Mouse (Mus musculus) heart, postnatal 4 days (tissue): Measurements from ENCODE around the gene Larp7. TPM values are rescaled to one million over a fixed set of nuclear protein-coding genes. Genes with fewer than 3 reads are reported as not detected.
A peak's percentile ranks its signal among the peaks of the same experiment; 100 is the strongest.

ENCODE experiments used
- DNase-seq: peaks from one replicate; pipeline ENCODE4 v3.0.0; 2021
- total RNA-seq, 2 experiments: library from RNA; stranded (reverse); gene quantifications; 2 replicates each; pipeline ENCODE4 v1.2.3; 2021

Larp7 gene
- 10 to 100 TPM; 45.7 to 47.6 TPM for total RNA-seq

- DNase-seq: peak; percentile 99
Measured at GRCm38 (mm10) chr3:127552973-127553719, at the start of gene Larp7, which contains the start of gene Zgrf1. Gene Larp7, minus strand, starts transcription at chr3:127553349. Gene Zgrf1, plus strand, starts transcription at chr3:127553489.

DNA sequence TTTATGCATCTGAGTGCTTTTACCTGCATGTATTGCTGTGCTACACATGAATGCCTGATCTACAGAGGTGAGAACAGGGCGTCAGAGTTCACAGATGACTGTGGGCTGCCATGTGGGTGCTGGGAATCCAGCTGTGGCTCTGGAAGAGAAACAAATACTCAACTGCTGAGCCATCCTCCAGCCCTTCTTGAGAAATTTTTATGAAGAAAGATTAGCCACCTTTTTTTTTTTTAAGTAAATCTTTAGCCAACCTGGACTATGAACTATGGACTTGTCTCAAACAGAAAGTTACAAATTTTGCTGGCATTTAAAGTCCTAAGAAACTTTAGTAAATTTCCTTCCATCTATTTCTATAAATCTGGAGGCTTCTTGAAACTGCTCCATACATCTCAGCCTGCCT is 44.0 kb upstream of the Larp7 start:
- DNase-seq: no peak

GRCm38 (mm10) chr3:127572557-127572956 is 19.4 kb upstream of the Larp7 start:
- DNase-seq: peak; percentile 57

GRCm38 (mm10) chr3:127565129-127565528 is 12.0 kb upstream of the Larp7 start:
- DNase-seq: no peak

DNA sequence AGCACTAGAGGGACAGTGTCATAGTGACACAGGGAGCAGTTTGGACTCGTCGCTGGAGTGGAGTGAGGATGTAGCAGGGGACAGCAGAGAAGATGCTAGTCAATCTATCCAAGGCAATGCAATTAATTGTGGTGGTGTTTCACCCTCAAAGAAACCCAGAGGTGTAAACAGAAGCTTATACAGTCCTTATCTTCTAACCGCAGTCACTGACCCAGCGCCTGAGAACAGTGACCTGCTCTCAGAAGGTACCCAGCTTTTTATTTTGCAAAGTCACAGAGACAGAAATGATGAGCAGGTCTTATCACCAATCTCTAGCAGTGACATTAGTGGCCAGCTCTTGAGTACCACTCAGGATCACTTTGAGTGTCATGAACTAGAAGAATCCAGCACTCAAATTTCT is 9.8 kb upstream of the Larp7 start:
- no peak for DNase-seq

DNA sequence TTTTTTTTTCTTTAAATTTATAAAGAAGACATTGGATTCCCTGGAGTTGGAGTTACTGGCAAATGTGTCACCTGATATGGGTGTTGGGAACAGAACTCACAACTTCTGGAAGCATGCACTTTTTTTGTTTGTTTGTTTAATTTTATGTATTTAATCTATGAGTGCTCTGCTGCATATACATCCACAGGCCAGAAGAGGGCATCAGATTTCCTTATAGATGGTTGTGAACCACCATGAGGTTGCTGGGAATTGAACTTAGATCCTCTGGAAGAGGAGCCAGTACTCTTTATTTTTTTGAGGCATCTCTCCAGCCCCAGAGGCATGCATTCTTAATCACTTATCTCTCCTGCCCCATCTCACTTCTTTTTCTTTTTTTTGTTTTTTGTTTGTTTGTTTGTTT is 5.1 kb upstream of the Larp7 start:
- DNase-seq: no peak

GRCm38 (mm10) chr3:127554723-127555122 is 1.6 kb upstream of the Larp7 start:
- no peak for DNase-seq

DNA sequence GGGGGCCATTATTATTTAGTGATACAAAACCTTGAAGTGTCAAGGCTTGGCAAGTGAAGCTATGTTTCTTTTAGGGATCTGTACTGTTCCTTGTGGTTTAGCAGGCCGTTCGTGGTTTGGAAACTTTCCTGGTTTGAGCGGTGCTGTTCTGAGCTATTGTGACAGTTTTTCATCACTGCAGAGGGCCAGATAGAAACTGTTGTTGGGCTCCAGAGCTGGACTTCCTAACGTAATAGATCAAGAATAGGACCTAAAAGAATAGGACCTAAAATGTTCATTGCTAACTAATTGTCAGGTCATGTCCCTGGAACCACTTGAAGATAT is 533 bp upstream of the Larp7 start:
- DNase-seq: no peak

- peak; percentile 8 for DNase-seq
Measured at GRCm38 (mm10) chr3:127552434-127552972, 646 bp downstream of the Larp7 start.

DNA sequence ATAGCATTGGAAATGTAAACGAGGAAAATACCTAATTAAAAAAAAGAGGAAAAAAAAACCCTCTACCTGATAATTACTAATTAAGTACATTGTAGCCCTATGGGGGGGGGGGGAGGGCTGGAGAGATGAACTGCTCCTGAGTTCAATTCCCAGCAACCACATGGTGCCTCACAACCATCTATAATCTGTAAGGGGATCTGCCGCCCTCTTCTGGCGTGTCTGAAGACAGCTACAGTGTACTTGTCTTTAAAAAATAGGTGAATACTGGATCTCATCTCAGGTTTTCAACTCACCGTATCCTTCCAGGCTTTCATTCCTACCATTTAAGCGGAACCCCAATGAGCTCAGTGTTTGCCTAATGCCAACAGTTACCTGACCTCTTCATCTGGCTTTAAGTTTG is 5.3 kb downstream of the Larp7 start:
- peak; percentile 37 for DNase-seq

DNA sequence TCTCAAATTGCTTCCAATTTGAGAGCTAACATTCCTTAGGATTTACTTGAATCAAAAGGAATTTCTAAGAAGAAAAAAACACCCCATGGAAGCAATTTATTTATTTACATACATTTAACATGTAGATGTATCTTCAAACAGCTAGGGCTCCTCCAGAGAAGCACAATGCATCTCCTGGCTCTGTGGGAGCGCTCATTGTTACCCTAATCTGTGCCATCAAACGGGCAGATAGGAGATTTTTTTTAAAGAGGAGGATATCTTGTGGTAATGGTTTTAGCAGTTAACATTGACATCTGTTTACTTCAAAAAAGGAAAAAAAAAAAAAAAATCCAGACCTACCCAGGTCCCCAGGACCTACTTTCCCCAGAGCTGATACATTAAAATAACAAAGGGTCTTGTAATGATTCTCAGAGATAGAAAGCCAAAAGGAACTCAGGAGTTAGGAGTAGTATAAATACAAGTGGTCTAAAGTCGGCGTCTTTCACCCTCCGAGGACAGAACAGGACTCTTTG is 8.5 kb downstream of the Larp7 start:
- DNase-seq: no peak

DNA sequence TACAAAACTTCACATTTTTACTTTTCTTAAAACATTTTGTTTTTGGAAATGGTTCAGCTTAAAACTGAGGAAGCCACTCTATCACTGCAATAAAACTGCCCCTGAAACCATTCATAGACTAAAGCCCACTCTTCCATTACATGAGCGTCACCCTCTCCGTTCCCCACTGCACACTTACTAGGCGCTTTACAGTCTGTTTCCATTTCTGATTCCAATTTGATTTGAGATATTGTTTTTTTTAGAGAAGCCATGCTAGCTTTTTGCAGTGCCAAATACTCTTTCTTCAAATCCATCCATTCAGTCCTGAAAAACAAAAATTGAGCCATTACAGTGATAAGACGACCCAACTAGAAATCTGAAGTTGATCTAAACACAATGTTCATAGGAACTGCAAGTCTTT is 9.2 kb downstream of the Larp7 start:
- no peak for DNase-seq

- DNase-seq: no peak
Measured at GRCm38 (mm10) chr3:127539193-127539592, 14.0 kb downstream of the Larp7 start.

- DNase-seq: no peak
Measured at GRCm38 (mm10) chr3:127530293-127530692, 22.9 kb downstream of the Larp7 start.

DNA sequence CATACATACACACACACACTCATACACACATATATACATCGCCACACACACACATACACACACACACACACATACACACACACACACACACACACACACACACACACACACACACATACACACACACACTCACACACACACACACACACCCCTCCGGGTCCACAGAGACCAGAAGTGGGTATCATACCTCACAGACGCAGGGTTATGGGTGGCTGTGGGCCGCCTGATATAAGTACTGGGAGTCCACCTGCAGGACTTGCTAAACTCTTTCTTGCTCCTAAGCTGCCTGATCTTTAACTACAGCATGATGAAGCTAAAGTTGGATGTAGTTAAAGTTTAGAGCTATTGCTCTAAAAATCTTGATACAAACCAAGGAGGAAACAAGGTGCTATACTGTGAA is 23.3 kb downstream of the Larp7 start:
- DNase-seq: no peak

DNA sequence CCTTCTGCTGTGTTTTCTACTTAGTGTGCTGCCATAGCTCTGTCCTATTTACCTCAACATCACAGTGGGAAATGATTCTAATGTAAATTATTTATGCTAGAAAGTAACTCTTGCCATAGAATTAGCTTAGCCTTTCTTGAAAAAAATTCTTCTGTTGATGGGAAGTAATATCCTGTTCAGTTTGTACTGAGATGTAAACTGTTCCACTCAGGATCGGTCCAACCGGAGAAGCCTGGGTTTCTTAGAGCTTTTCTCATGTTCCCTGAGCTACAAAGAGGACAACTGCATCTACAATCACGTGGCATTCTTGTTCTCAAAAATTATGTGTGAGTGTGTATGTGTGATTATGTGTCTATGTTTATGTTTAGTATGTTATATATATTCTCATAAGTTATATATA is 23.9 kb downstream of the Larp7 start:
- no peak for DNase-seq

DNA sequence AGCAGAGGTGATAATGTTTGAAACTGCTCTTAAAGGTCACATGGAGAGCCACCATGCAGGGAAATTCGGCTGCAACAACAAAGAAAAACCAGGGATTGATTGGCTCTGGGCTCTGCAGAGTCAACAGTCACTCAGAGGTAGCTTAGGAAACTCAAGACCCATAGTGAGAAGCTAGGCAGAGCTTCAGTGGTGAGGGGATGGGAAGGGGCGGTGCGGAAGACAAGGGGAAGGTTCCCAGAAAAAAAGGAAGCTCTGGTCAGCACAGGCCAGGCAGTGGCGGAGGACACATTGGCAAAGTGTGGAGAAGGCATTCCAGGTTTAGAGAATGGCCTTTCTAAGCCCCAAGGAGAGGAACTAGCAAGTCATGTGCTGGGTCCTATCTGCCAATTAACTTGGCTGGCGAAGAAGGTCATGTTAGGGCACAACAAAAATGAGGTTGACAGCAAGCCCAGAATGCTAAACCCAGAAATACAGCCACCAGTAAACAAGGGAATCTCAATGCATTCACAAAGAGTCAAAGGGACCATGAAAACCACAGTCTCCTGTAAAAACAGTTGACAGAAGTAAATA is 25.6 kb downstream of the Larp7 start:
- DNase-seq: peak; percentile 39

- DNase-seq: peak; percentile 35
Measured at GRCm38 (mm10) chr3:127525188-127525819, 27.8 kb downstream of the Larp7 start.

DNA sequence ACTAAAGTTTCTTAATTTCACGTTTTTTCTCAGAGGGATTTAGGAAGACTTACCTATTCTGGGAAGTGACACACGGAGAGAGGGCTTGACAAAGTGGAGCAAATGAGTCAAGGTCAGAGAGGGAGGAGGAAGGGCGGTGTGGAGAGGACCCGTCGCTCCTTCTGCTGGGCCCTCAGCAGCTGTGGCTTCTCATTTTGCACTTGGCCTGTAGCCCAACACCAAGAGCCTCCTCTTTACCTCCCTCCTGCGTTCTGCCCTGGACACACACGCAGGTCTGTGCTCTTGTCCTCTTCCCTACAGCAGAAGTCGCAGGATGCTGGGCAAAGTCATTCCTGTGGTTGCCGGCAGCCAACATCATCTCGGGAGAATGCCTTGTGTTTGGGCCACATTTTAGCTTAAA is 32.0 kb downstream of the Larp7 start:
- DNase-seq: peak; percentile 52

GRCm38 (mm10) chr3:127520300-127520699 is 32.8 kb downstream of the Larp7 start:
- DNase-seq: no peak

DNA sequence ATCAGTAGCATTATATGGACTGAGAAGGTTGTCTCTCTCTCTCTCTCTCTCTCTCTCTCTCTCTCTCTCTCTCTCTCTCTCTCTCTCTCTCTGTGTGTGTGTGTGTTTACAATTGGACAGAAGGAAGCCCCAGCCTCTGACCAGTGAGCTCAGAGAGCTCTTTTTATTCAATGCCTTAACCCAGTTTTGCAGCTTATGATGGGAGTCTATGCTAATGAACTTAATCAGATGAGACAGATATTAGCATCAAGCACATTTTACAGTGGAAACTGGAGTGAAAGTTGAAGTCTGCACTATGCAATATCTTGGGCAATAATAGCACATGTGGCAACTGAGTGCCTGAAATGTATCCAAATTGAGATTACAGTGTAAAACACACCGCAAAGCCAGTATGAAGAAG is 37.9 kb downstream of the Larp7 start:
- no peak for DNase-seq

DNA sequence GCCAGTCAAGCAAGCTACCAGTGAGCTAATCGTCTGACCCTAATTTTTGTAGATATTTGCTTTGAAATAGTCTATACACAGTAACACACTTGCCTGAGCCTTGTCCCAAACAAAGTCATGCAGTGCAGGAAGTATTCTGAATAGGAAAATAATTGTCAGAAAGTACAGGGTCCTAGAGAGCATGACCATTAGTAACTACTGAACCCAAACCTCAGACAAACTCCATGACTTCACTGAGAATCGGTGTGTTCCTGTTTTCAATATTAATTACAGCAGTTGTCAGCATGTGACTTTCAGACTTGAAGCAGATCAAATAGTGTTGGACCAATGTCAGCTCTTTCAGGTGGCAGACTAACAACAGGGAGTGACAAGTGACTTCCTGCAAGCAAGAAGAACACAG is 39.5 kb downstream of the Larp7 start:
- no peak for DNase-seq

GRCm38 (mm10) chr3:127512794-127513335 is 40.3 kb downstream of the Larp7 start:
- DNase-seq: no peak
